Mouse (Mus musculus): ENCODE data around the gene Olfr187.
"Not testable (repeated sequence)": the region's sequence is repeated elsewhere in the genome, so short reads cannot be mapped to it uniquely, and the experiment has no call there.

Gene Olfr187

GRCm38 (mm10) chr16:59039710-59040109 lies at the start of gene Olfr187:
TSS of gene Olfr187 (minus strand) at chr16:59039767.
- no peak for DNase-seq (ENCODE audit: low read depth, low spot score)

GRCm38 (mm10) chr16:59081113-59081512 lies 41.5 kb upstream of the Olfr187 start:
- DNase-seq (ENCODE audit: low read depth, low spot score), result not testable (repeated sequence)

- DNase-seq (ENCODE audit: low read depth, low spot score), result no peak
These were observed 38.3 kb upstream of the Olfr187 start, which contains the start of gene Olfr190 for GRCm38 (mm10) chr16:59077905-59078304. TSS of gene Olfr190 (minus strand) at chr16:59078005.

- DNase-seq (ENCODE audit: low read depth, low spot score), result no peak
These were observed 34.0 kb upstream of the Olfr187 start for GRCm38 (mm10) chr16:59073520-59073919.

GRCm38 (mm10) chr16:59071755-59072154 lies 32.2 kb upstream of the Olfr187 start:
- DNase-seq (ENCODE audit: low read depth, low spot score), result no peak

GRCm38 (mm10) chr16:59062411-59062810 lies 22.8 kb upstream of the Olfr187 start:
- not testable (repeated sequence) for DNase-seq (ENCODE audit: low read depth, low spot score)

- DNase-seq (ENCODE audit: low read depth, low spot score), result not testable (repeated sequence)
These were observed 9.7 kb upstream of the Olfr187 start for GRCm38 (mm10) chr16:59049286-59049685.

- no peak for DNase-seq (ENCODE audit: low read depth, low spot score)
These were observed 9.3 kb upstream of the Olfr187 start for GRCm38 (mm10) chr16:59048860-59049259.

GRCm38 (mm10) chr16:59047579-59047978 lies 8.0 kb upstream of the Olfr187 start:
- DNase-seq (ENCODE audit: low read depth, low spot score), result no peak

GRCm38 (mm10) chr16:59045835-59046234 lies 6.3 kb upstream of the Olfr187 start:
- DNase-seq (ENCODE audit: low read depth, low spot score), result no peak

GRCm38 (mm10) chr16:59030191-59030590 lies 9.4 kb downstream of the Olfr187 start, which contains the start of gene Olfr186:
TSS of gene Olfr186 (minus strand) at chr16:59030291.
- no peak for DNase-seq (ENCODE audit: low read depth, low spot score)

GRCm38 (mm10) chr16:59013357-59014018 lies 26.1 kb downstream of the Olfr187 start:
- DNase-seq (ENCODE audit: low read depth, low spot score), result peak; percentile 29

GRCm38 (mm10) chr16:59007146-59007545 lies 32.4 kb downstream of the Olfr187 start:
- DNase-seq (ENCODE audit: low read depth, low spot score), result peak; percentile 51

- no peak for DNase-seq (ENCODE audit: low read depth, low spot score)
These were observed 44.5 kb downstream of the Olfr187 start, which contains the start of gene Olfr183 for GRCm38 (mm10) chr16:58995057-58995456. TSS of gene Olfr183 (plus strand) at chr16:58995357.
